Comparison of ENCODE assay signal across 7 mouse cellular contexts in the genomic region with DNA sequence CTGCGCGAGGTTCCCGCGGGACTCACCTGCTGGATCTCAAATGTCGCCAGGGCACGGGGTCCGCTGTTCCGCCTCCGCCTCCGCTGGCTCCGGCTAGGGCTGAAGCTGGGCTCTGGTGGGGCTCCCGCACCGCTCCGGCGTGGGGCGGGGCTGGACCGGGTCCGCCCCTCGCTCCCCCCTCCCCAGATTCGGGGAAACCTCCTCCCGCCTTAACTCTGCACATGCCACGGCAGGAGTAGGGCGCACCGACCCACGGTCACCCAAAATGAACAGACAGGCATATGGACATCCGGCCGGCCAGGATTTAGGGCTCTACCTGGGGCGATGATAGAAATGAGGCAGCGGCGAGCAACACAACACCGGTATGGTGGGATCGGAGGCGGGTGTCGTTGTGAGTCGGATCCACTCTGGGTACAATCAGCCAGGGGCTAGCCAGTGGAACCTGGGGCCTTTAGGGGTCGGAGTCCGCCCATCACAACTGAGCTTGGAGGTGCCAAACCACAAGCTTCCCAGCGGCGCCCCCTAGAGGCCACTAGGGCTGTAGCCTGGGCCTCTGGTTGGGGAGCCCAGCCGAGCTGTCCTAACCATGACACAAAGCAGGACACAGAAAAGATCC. TPM values are rescaled to one million over a fixed set of nuclear protein-coding genes. Genes with fewer than 3 reads are reported as not detected.
DNase-seq lines count a peak whose midpoint lies in the region; ATAC-seq and TF ChIP-seq lines count a peak whose summit lies in the region.

No protein-coding gene starts in this region.

- H3K36me3 ChIP-seq in embryonic facial prominence, embryonic 10.5 days (replicated peaks), result peaks cover 15% of the 10 kb centered on the region; the same call in 1 of the 2 replicates
- peaks cover 8% of the 10 kb centered on the region; the same call in 1 of the 2 replicates for H3K36me3 ChIP-seq in limb, embryonic 10.5 days
- H3K36me3 ChIP-seq in midbrain, embryonic 12.5 days, result peaks cover 16% of the 10 kb centered on the region
- H3K36me3 ChIP-seq in small intestine, adult 2 months (ENCODE audit: control insufficient read depth, insufficient read depth, low read length), result no peaks in the 10 kb centered on the region

- DNase-seq in adrenal gland, postnatal 10 days, result peak; percentile 93
- DNase-seq in embryonic facial prominence, embryonic 10.5 days (ENCODE audit: low spot score), result peak; percentile 94
- DNase-seq in heart, adult 11 months, result peak; percentile 98
- peak; percentile 78 for DNase-seq in kidney, adult 11 months
- DNase-seq in limb, embryonic 10.5 days (ENCODE audit: low spot score), result peak; percentile 97

- TF ChIP-seq CTCF in small intestine, adult 2 months (IDR thresholded peaks at IDR 0.05; ENCODE audit: extremely low read depth, insufficient read length, insufficient replicate concordance, low read depth, low read length), result peak; percentile 84

- no peak for TF ChIP-seq POLR2A in small intestine, adult 2 months (IDR thresholded peaks at IDR 0.05; ENCODE audit: low read depth, low read length)

- peak overlapping the region; percentile 91 for H3K4me2 ChIP-seq in midbrain, embryonic 12.5 days (replicated peaks)

- H3K4me3 ChIP-seq in embryonic facial prominence, embryonic 10.5 days, result peak overlapping the region; percentile 74
- peak overlapping the region; percentile 71 for H3K4me3 ChIP-seq in limb, embryonic 10.5 days
- H3K4me3 ChIP-seq in midbrain, embryonic 12.5 days, result peak overlapping the region; percentile 61
- peak overlapping the region; percentile 55 for H3K4me3 ChIP-seq in small intestine, adult 2 months (ENCODE audit: low read depth, low read length)

- peaks cover 11% of the 10 kb centered on the region for H3K27me3 ChIP-seq in embryonic facial prominence, embryonic 10.5 days (replicated peaks; ENCODE audit: low read depth, poor library complexity, severe bottlenecking)
- H3K27me3 ChIP-seq in limb, embryonic 10.5 days (ENCODE audit: low read depth, poor library complexity, severe bottlenecking), result peaks cover 13% of the 10 kb centered on the region
- no peaks in the 10 kb centered on the region for H3K27me3 ChIP-seq in midbrain, embryonic 12.5 days
- no peaks in the 10 kb centered on the region for H3K27me3 ChIP-seq in small intestine, adult 2 months (ENCODE audit: control insufficient read depth, insufficient read depth, low read length)

- H3K9me3 ChIP-seq in embryonic facial prominence, embryonic 10.5 days, result 0 out of 2 replicates have a peak, but pooled peaks cover 3% of the 10 kb centered on the region
- H3K9me3 ChIP-seq in limb, embryonic 10.5 days (replicated peaks), result no peaks in the 10 kb centered on the region
- no peaks in the 10 kb centered on the region for H3K9me3 ChIP-seq in midbrain, embryonic 12.5 days

- ATAC-seq in midbrain, embryonic 12.5 days (ENCODE audit: low FRiP score, low read depth), result peak; percentile 74

- peak overlapping the region; percentile 85 for H3K27ac ChIP-seq in embryonic facial prominence, embryonic 10.5 days (replicated peaks)
- H3K27ac ChIP-seq in limb, embryonic 10.5 days, result peak overlapping the region; percentile 84
- H3K27ac ChIP-seq in midbrain, embryonic 12.5 days (replicated peaks), result peak overlapping the region; percentile 54
- no peak overlapping the region for H3K27ac ChIP-seq in small intestine, adult 2 months (ENCODE audit: insufficient read depth, low read depth, low read length)

- peak overlapping the region; percentile 79 for H3K9ac ChIP-seq in midbrain, embryonic 12.5 days (replicated peaks)

- under 1% methylated on average over 40 of the region's 40 CpGs for WGBS in embryonic facial prominence, embryonic 10.5 days
- WGBS in limb, embryonic 10.5 days, result under 1% methylated on average over 40 of the region's 40 CpGs
- under 1% methylated on average over 40 of the region's 40 CpGs for WGBS in midbrain, embryonic 12.5 days
- WGBS in small intestine, adult 2 months, result 1% methylated on average over 40 of the region's 40 CpGs

- peaks cover 54% of the 10 kb centered on the region for H3K4me1 ChIP-seq in embryonic facial prominence, embryonic 10.5 days
- peaks cover 44% of the 10 kb centered on the region for H3K4me1 ChIP-seq in limb, embryonic 10.5 days
- H3K4me1 ChIP-seq in midbrain, embryonic 12.5 days, result peaks cover 49% of the 10 kb centered on the region
- peaks cover 16% of the 10 kb centered on the region for H3K4me1 ChIP-seq in small intestine, adult 2 months (ENCODE audit: control insufficient read depth, insufficient read depth, insufficient read length, low read length)

RNA-seq across cellular contexts. Expression of gene Ccdc71, which starts 7.9 kb away (rescaled TPM):
- total RNA-seq in adrenal gland, postnatal 10 days (2021), result 10 to 100 TPM; 39.3 to 43.6 TPM
- polyA plus RNA-seq in embryonic facial prominence, embryonic 10.5 days (2016; fragmentation: Nextera tagmentation; extraction: Ambion mirVana), result 56.6 and 57.5 TPM in 2 replicates
- 62.8 and 65.8 TPM in 2 replicates for polyA plus RNA-seq in limb, embryonic 10.5 days (2016; fragmentation: Nextera tagmentation; extraction: Ambion mirVana)
- 51.4 and 52.6 TPM in 2 replicates for polyA plus RNA-seq in midbrain, embryonic 12.5 days (2016; fragmentation: Nextera tagmentation; extraction: Ambion mirVana)
- 11.8 and 20.1 TPM in 2 replicates for polyA plus RNA-seq in small intestine, adult 2 months (2012; rRNA removed)

RNA-seq across cellular contexts. Expression of gene Klhdc8b, which starts 9.0 kb away (rescaled TPM):
- total RNA-seq in adrenal gland, postnatal 10 days (2021), result 10 to 100 TPM; 25.6 to 34.8 TPM
- 21.6 and 24.2 TPM in 2 replicates for polyA plus RNA-seq in embryonic facial prominence, embryonic 10.5 days (2016; fragmentation: Nextera tagmentation; extraction: Ambion mirVana)
- polyA plus RNA-seq in limb, embryonic 10.5 days (2016; fragmentation: Nextera tagmentation; extraction: Ambion mirVana), result 10.9 and 17.8 TPM in 2 replicates
- polyA plus RNA-seq in midbrain, embryonic 12.5 days (2016; fragmentation: Nextera tagmentation; extraction: Ambion mirVana), result 60.7 and 72.1 TPM in 2 replicates
- polyA plus RNA-seq in small intestine, adult 2 months (2012; rRNA removed), result 13.4 and 19.7 TPM in 2 replicates

RNA-seq across cellular contexts. Expression of gene BC048562, which starts 16.1 kb away (rescaled TPM):
- not detected for total RNA-seq in adrenal gland, postnatal 10 days (2021)
- polyA plus RNA-seq in embryonic facial prominence, embryonic 10.5 days (2016; fragmentation: Nextera tagmentation; extraction: Ambion mirVana), result not detected in 2 replicates
- polyA plus RNA-seq in limb, embryonic 10.5 days (2016; fragmentation: Nextera tagmentation; extraction: Ambion mirVana), result not detected in 2 replicates
- polyA plus RNA-seq in midbrain, embryonic 12.5 days (2016; fragmentation: Nextera tagmentation; extraction: Ambion mirVana), result not detected in 2 replicates
- polyA plus RNA-seq in small intestine, adult 2 months (2012; rRNA removed), result not detected in 2 replicates

RNA-seq across cellular contexts. Expression of gene Ccdc36, which starts 24.1 kb away (rescaled TPM):
- not detected for total RNA-seq in adrenal gland, postnatal 10 days (2021)
- polyA plus RNA-seq in embryonic facial prominence, embryonic 10.5 days (2016; fragmentation: Nextera tagmentation; extraction: Ambion mirVana), result 0.93 and 1.1 TPM in 2 replicates
- 1.1 and 1.3 TPM in 2 replicates for polyA plus RNA-seq in limb, embryonic 10.5 days (2016; fragmentation: Nextera tagmentation; extraction: Ambion mirVana)
- 1.3 and 1.7 TPM in 2 replicates for polyA plus RNA-seq in midbrain, embryonic 12.5 days (2016; fragmentation: Nextera tagmentation; extraction: Ambion mirVana)
- not detected in 2 replicates for polyA plus RNA-seq in small intestine, adult 2 months (2012; rRNA removed)

RNA-seq across cellular contexts. Expression of gene Lamb2, which starts 27.1 kb away (rescaled TPM):
- total RNA-seq in adrenal gland, postnatal 10 days (2021), result 100 to 1,000 TPM; 108 to 131 TPM
- polyA plus RNA-seq in embryonic facial prominence, embryonic 10.5 days (2016; fragmentation: Nextera tagmentation; extraction: Ambion mirVana), result 33.2 and 33.5 TPM in 2 replicates
- polyA plus RNA-seq in limb, embryonic 10.5 days (2016; fragmentation: Nextera tagmentation; extraction: Ambion mirVana), result 19.7 and 31.6 TPM in 2 replicates
- 42.2 and 44.0 TPM in 2 replicates for polyA plus RNA-seq in midbrain, embryonic 12.5 days (2016; fragmentation: Nextera tagmentation; extraction: Ambion mirVana)
- polyA plus RNA-seq in small intestine, adult 2 months (2012; rRNA removed), result 22.3 and 23.3 TPM in 2 replicates
